Mouse (Mus musculus) erythroblast, embryonic 14.5 days (primary cell): ENCODE results near the gene Rom1. TPM values are rescaled to one million over a fixed set of nuclear protein-coding genes. Genes with fewer than 3 reads are reported as not detected.
A peak's percentile ranks its signal among the peaks of the same experiment; 100 is the strongest.

ENCODE experiments used
- H3K27me3 ChIP-seq: 2 replicates; pipeline ENCODE4 v1.6.1; 2012; ENCODE audit warnings: inconsistent platforms; ENCODE audit not compliant: control insufficient read depth
- H3K36me3 ChIP-seq: 2 replicates; pipeline ENCODE4 v1.6.1; 2012; ENCODE audit warnings: mild to moderate bottlenecking, inconsistent platforms; ENCODE audit not compliant: control insufficient read depth
- H3K4me1 ChIP-seq: 2 replicates; pipeline ENCODE4 v1.6.1; 2012; ENCODE audit warnings: inconsistent platforms; ENCODE audit not compliant: control insufficient read depth
- H3K4me3 ChIP-seq: replicated peaks from 2 replicates; pipeline ENCODE3; 2012; ENCODE audit warnings: moderate library complexity, mild to moderate bottlenecking, inconsistent platforms
- H3K9me3 ChIP-seq: 2 replicates; pipeline ENCODE4 v1.6.1; 2012; ENCODE audit warnings: low read length, inconsistent platforms, mixed read lengths; ENCODE audit not compliant: control insufficient read depth
- GATA1 ChIP-seq: IDR thresholded peaks from 2 replicates; pipeline ENCODE4 v1.6.1; 2012; ENCODE audit warnings: low read length, inconsistent platforms, mixed read lengths
- TAL1 ChIP-seq: IDR thresholded peaks from 3 replicates; pipeline ENCODE4 v1.6.1; 2012; ENCODE audit warnings: low read length, inconsistent platforms, mixed read lengths
- polyA plus RNA-seq: library from polyadenylated mRNA; stranded (reverse); fragments of >175 nt; gene quantifications from 2 replicates; pipeline ENCODE4 v1.2.3, GENCODE M21; 2012

Rom1 gene
- polyA plus RNA-seq, 1 experiment: 0.57 TPM

DNA sequence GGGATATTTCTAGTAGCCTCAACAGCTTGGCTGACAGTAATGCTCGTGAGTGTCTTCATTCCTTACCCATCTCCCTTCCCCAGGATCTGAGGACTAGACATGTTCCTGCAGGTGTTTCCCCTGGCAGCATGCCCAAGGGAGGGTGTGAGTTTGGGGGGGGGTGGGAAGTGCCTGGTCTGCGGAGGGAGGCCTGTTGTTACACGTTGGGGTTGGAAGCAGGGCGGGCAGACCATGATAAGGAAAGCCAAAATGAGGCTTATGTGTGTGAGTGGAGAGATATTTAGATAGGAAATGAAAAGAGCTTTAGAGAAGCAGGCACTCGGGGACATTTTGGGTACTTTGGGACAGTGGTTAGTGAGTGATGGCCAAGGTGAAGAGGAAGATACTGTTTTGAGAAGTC is 14.9 kb upstream of the Rom1 start:
- no peaks in the 10 kb centered on the region for H3K27me3 ChIP-seq
- TF ChIP-seq GATA1: no peak
- TF ChIP-seq TAL1: no peak
- peak overlapping the region; percentile 100 for H3K4me3 ChIP-seq
- H3K36me3 ChIP-seq: peaks cover 75% of the 10 kb centered on the region
- peaks cover 76% of the 10 kb centered on the region for H3K4me1 ChIP-seq
- no peaks in the 10 kb centered on the region for H3K9me3 ChIP-seq

- no peaks in the 10 kb centered on the region for H3K27me3 ChIP-seq
- peaks cover 75% of the 10 kb centered on the region for H3K36me3 ChIP-seq
- no peaks in the 10 kb centered on the region for H3K9me3 ChIP-seq
- TF ChIP-seq GATA1 (no peak), TAL1 (no peak)
- peak overlapping the region; percentile 100 for H3K4me3 ChIP-seq
- H3K4me1 ChIP-seq: peaks cover 77% of the 10 kb centered on the region
These were observed 13.9 kb upstream of the Rom1 start for GRCm38 (mm10) chr19:8943047-8943446.

DNA sequence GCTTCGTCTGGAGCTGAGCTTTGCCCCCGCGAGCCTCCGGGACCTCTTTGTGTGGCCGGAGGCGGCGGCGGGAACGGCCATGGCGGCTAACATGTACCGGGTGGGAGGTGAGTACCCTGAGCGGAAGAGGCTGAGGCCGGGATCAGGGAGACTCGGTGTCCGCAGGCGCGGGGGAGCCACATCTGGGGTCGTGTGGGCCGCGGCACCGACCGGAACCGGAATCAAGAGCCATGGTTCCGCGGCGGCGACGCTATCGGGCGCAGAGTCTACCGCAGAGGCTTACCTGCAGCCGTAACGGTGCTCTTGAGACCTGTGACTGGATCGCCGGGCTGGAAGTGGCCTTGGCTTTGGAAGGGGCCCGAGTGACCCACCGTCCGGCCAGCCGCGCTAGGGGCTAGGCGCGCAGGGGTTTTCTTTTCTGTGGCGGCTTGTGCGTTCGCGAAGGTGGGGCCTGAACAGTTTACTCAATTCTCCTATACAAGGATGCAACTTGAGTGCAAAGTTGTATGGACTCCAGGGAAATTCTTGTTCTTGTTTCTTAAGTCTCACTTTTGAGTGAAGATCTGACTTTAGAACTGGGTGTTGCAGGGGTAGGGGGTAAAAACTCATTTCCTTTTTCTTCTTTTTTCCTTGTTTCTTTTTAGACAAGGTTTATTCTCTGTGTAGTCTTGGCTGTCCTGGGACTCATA is 13.3 kb upstream of the Rom1 start:
- TF ChIP-seq TAL1 (no peak), GATA1 (no peak)
- Histone ChIP-seq H3K9me3 (no peaks in the 10 kb centered on the region), H3K36me3 (peaks cover 73% of the 10 kb centered on the region), H3K4me3 (peak overlapping the region; percentile 100), H3K4me1 (peaks cover 73% of the 10 kb centered on the region), H3K27me3 (no peaks in the 10 kb centered on the region)

DNA sequence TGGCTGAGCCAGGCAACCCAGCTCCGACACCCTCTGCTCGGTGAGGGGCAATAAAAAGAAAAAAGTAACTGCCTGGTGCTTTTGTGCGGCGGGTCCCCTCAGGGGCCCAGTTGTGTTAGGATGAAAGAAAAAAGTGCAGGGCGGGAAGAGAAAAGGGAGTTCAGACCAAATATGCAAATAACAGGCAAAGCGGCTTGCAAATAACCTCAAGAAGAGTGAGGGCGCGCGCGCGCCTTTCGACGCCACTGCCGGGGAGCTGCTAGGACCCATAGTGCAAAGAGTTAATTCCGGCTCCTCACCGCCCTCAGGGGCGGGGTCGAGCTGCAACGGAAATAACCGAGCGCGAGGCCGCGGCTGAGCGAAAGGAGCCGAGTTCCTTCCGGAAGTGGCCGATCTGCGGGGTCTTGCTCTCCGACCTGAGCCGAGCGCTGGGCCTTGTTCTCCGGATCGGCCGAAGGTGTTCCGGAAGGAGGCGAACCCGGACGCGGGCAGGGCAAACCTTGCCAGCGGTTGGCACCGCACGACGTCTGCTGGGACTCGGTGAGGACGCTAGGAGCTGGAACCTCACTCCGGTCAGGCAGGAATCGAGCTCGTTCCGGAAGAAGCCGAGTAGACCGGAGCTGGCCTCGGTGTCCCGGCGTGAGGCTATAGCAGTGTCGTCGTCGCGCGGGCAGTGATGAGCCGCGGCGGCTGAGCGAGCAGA is 12.5 kb upstream of the Rom1 start, which contains the start of gene Mta2:
Gene Mta2, plus strand, starts transcription at position 361 of the 703 bp plus-strand sequence.
- H3K36me3 ChIP-seq: peaks cover 72% of the 10 kb centered on the region
- no peaks in the 10 kb centered on the region for H3K27me3 ChIP-seq
- H3K4me3 ChIP-seq: peak within 1 kb of the TSS; percentile 100
- H3K4me1 ChIP-seq: peaks cover 67% of the 10 kb centered on the region
- H3K9me3 ChIP-seq: no peaks in the 10 kb centered on the region
- TF ChIP-seq GATA1 (no peak), TAL1 (no peak)

- no peaks in the 10 kb centered on the region for H3K9me3 ChIP-seq
- TF ChIP-seq GATA1 (no peak), TAL1 (no peak)
- H3K4me1 ChIP-seq: peaks cover 62% of the 10 kb centered on the region
- H3K27me3 ChIP-seq: no peaks in the 10 kb centered on the region
- H3K36me3 ChIP-seq: peaks cover 72% of the 10 kb centered on the region
- H3K4me3 ChIP-seq: peak overlapping the region; percentile 100
These were observed 12.0 kb upstream of the Rom1 start for GRCm38 (mm10) chr19:8941136-8941514.

GRCm38 (mm10) chr19:8940526-8941133 is 11.5 kb upstream of the Rom1 start:
- H3K4me1 ChIP-seq: peaks cover 57% of the 10 kb centered on the region
- H3K9me3 ChIP-seq: no peaks in the 10 kb centered on the region
- H3K4me3 ChIP-seq: peak overlapping the region; percentile 100
- TF ChIP-seq GATA1 (no peak), TAL1 (no peak)
- H3K36me3 ChIP-seq: peaks cover 72% of the 10 kb centered on the region
- H3K27me3 ChIP-seq: no peaks in the 10 kb centered on the region

DNA sequence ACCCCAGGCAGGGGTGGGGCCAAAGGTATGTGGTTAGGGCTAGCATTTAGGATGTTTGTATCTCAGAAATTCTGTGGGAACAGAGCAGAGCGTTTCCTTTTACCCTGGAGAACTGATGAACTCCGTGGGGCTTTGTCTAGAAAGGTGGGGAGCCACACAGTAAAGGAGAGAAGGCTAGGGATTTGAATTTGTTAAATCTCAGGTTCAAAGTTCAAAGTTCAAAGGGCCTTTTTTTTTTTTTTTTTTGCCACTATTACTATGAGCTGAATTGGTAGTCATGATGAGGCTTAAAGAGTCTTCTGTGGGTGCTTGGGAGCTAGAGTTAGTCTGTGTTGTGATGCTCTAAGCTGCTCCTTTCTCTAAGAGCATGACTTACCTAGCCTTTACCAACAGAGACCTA is 7.6 kb upstream of the Rom1 start:
- TF ChIP-seq TAL1 (no peak), GATA1 (no peak)
- Histone ChIP-seq H3K4me1 (peaks cover 34% of the 10 kb centered on the region), H3K9me3 (no peaks in the 10 kb centered on the region), H3K27me3 (no peaks in the 10 kb centered on the region), H3K36me3 (peaks cover 77% of the 10 kb centered on the region), H3K4me3 (no peak overlapping the region)

- H3K36me3 ChIP-seq: peaks cover 70% of the 10 kb centered on the region
- H3K9me3 ChIP-seq: no peaks in the 10 kb centered on the region
- H3K27me3 ChIP-seq: no peaks in the 10 kb centered on the region
- peak overlapping the region; percentile 84 for H3K4me3 ChIP-seq
- peaks cover 59% of the 10 kb centered on the region for H3K4me1 ChIP-seq
- TF ChIP-seq GATA1: no peak
- no peak for TF ChIP-seq TAL1
These were observed 1.6 kb upstream of the Rom1 start for GRCm38 (mm10) chr19:8930771-8931170.

DNA sequence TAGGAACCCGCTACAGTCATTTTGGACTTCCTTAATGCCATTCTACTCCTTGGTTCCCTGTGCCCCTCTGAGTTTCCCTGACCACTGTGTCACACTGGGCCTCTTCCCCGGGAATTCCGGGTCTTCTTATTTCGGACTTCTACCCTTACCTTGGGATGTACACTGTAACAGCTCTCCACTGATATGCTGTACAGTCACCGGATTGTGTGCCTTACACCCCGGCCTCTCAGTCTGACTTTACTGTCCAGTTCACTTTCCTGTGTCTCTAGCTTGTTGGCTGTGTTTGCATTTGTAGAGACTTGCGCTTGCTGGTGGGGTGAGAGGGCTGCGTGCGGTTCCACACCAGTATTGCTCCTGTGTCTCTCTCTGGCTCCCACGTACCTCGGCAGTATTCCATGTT is 961 bp upstream of the Rom1 start:
- H3K27me3 ChIP-seq: no peaks in the 10 kb centered on the region
- peak overlapping the region; percentile 84 for H3K4me3 ChIP-seq
- H3K36me3 ChIP-seq: peaks cover 70% of the 10 kb centered on the region
- no peaks in the 10 kb centered on the region for H3K9me3 ChIP-seq
- TF ChIP-seq GATA1 (no peak), TAL1 (no peak)
- H3K4me1 ChIP-seq: peaks cover 65% of the 10 kb centered on the region
